In genomic region chr2:166458953-166459352, GRCm38 (mm10) we compare ENCODE assay signal across 17 mouse cellular contexts.
DNase-seq lines count a peak whose midpoint lies in the region; ATAC-seq and TF ChIP-seq lines count a peak whose summit lies in the region.
"Had no signal": no experiment of that assay in that cellular context is flagged by ENCODE, and none has a peak within 500 bp of the region (broad histone marks: within the 10 kb centered on the region; RNA-seq: fewer than 3 reads in every experiment).

No protein-coding gene starts in this region.

- peaks cover 21% of the 10 kb centered on the region; the same call in 1 of the 2 replicates for H3K4me1 ChIP-seq in intestine, embryonic 14.5 days (replicated peaks; ENCODE audit: control insufficient read depth, insufficient read depth, low read length)
- H3K4me1 ChIP-seq in intestine, postnatal 0 days (replicated peaks; ENCODE audit: control insufficient read depth, insufficient read depth, low read length): no peaks in the 10 kb centered on the region; the same call in 1 of the 2 replicates
- peaks cover 8% of the 10 kb centered on the region for H3K4me1 ChIP-seq in bone marrow, adult 2 months (ENCODE audit: control insufficient read depth, insufficient read depth, low read length)
- H3K4me1 ChIP-seq in limb, embryonic 12.5 days (replicated peaks): peaks cover 25% of the 10 kb centered on the region
- H3K4me1 ChIP-seq: liver, embryonic 15.5 days had no signal

- WGBS in intestine, embryonic 14.5 days: 81% methylated on average over 9 of the region's 9 CpGs
- WGBS in intestine, postnatal 0 days: 88% methylated on average over 9 of the region's 9 CpGs
- WGBS in bone marrow, adult 2 months: 19% methylated on average over 9 of the region's 9 CpGs
- 80% methylated on average over 9 of the region's 9 CpGs for WGBS in limb, embryonic 12.5 days

- no peak overlapping the region for H3K9ac ChIP-seq in intestine, embryonic 14.5 days (ENCODE audit: low read length)
- no peak overlapping the region for H3K9ac ChIP-seq in intestine, postnatal 0 days (ENCODE audit: low read depth, low read length)
- H3K9ac ChIP-seq in limb, embryonic 12.5 days (replicated peaks): no peak overlapping the region
- H3K9ac ChIP-seq: embryonic facial prominence, embryonic 15.5 days; forebrain, postnatal 0 days; hindbrain, embryonic 15.5 days; liver, embryonic 15.5 days had no signal

- H3K9me3 ChIP-seq in intestine, embryonic 14.5 days (ENCODE audit: control insufficient read depth, low read length): no peaks in the 10 kb centered on the region
- H3K9me3 ChIP-seq in intestine, postnatal 0 days (ENCODE audit: control insufficient read depth): no peaks in the 10 kb centered on the region
- no peaks in the 10 kb centered on the region for H3K9me3 ChIP-seq in limb, embryonic 12.5 days
- H3K9me3 ChIP-seq: embryonic facial prominence, embryonic 15.5 days; hindbrain, embryonic 15.5 days; liver, embryonic 15.5 days had no signal

- no peaks in the 10 kb centered on the region for H3K27me3 ChIP-seq in intestine, embryonic 14.5 days (replicated peaks; ENCODE audit: control insufficient read depth, insufficient read depth, low read length)
- H3K27me3 ChIP-seq in intestine, postnatal 0 days (replicated peaks; ENCODE audit: control insufficient read depth, insufficient read depth, low read length): no peaks in the 10 kb centered on the region
- no peaks in the 10 kb centered on the region for H3K27me3 ChIP-seq in limb, embryonic 12.5 days
- H3K27me3 ChIP-seq: embryonic facial prominence, embryonic 15.5 days; hindbrain, embryonic 15.5 days; liver, embryonic 15.5 days had no signal

- DNase-seq in intestine, embryonic 14.5 days (ENCODE audit: low spot score): no peak
- no peak for DNase-seq in right cerebral cortex, postnatal 10 days (ENCODE audit: low spot score in 2 of 2)
- no peak for DNase-seq in Muller cell, postnatal 12 days (ENCODE audit: inconsistent ontology term)
- DNase-seq: cerebellum, postnatal 10 days; forebrain, postnatal 0 days; gastrocnemius, postnatal 25 days; kidney, postnatal 10 days; layer of hippocampus, adult 9-11 months; right cerebral cortex, postnatal 14 days had no signal

- H3K4me3 ChIP-seq in intestine, embryonic 14.5 days (ENCODE audit: low read depth, low read length): no peak overlapping the region
- no peak overlapping the region for H3K4me3 ChIP-seq in intestine, postnatal 0 days (ENCODE audit: low read depth, low read length)
- no peak overlapping the region for H3K4me3 ChIP-seq in bone marrow, adult 2 months (replicated peaks; ENCODE audit: control insufficient read depth, low read depth, low read length)
- no peak overlapping the region for H3K4me3 ChIP-seq in limb, embryonic 12.5 days (replicated peaks)
- H3K4me3 ChIP-seq: embryonic facial prominence, embryonic 15.5 days; hindbrain, embryonic 15.5 days; liver, embryonic 15.5 days had no signal

- peak overlapping the region; percentile 51; the same call in 1 of the 2 replicates for H3K27ac ChIP-seq in intestine, embryonic 14.5 days (ENCODE audit: low read depth)
- no peak overlapping the region for H3K27ac ChIP-seq in intestine, postnatal 0 days (ENCODE audit: low read depth, low read length)
- peak overlapping the region; percentile 16 for H3K27ac ChIP-seq in bone marrow, adult 2 months (ENCODE audit: control insufficient read depth, insufficient read depth, low read depth, low read length, poor library complexity)
- peak overlapping the region; percentile 66 for H3K27ac ChIP-seq in limb, embryonic 12.5 days
- H3K27ac ChIP-seq: embryonic facial prominence, embryonic 15.5 days; hindbrain, embryonic 15.5 days; liver, embryonic 15.5 days had no signal

- TF ChIP-seq CTCF in intestine, postnatal 0 days (IDR thresholded peaks at IDR 0.05; ENCODE audit: low read depth): no peak
- no peak for TF ChIP-seq CTCF in bone marrow, adult 2 months (IDR thresholded peaks at IDR 0.05; ENCODE audit: control insufficient read depth, insufficient read depth, low read length)

- H3K36me3 ChIP-seq in intestine, embryonic 14.5 days (ENCODE audit: control insufficient read depth, insufficient read depth, low read length): no peaks in the 10 kb centered on the region
- no peaks in the 10 kb centered on the region for H3K36me3 ChIP-seq in intestine, postnatal 0 days (ENCODE audit: control insufficient read depth, insufficient read depth)
- H3K36me3 ChIP-seq in limb, embryonic 12.5 days: no peaks in the 10 kb centered on the region
- H3K36me3 ChIP-seq: embryonic facial prominence, embryonic 15.5 days; hindbrain, embryonic 15.5 days; liver, embryonic 15.5 days had no signal

- no peak for TF ChIP-seq POLR2A in bone marrow, adult 2 months (IDR thresholded peaks at IDR 0.05; ENCODE audit: borderline replicate concordance, control insufficient read depth, low read depth, low read length)

- no peak overlapping the region for H3K4me2 ChIP-seq in intestine, embryonic 14.5 days (ENCODE audit: low read length)
- no peak overlapping the region for H3K4me2 ChIP-seq in intestine, postnatal 0 days (replicated peaks; ENCODE audit: low read depth)
- H3K4me2 ChIP-seq in limb, embryonic 12.5 days: no peak overlapping the region
- H3K4me2 ChIP-seq: embryonic facial prominence, embryonic 15.5 days; hindbrain, embryonic 15.5 days; liver, embryonic 15.5 days had no signal

- no peak for ATAC-seq in intestine, embryonic 14.5 days (replicated peaks; ENCODE audit: low FRiP score, low TSS enrichment, low read depth)
- no peak for ATAC-seq in intestine, postnatal 0 days
- peak; percentile 57 for ATAC-seq in common myeloid progenitor, adult 5-6 weeks (replicated peaks; ENCODE audit: low read depth, poor library complexity, severe bottlenecking)
- 0 out of 2 replicates have a peak, but pooled peaks have one; percentile 24 for ATAC-seq in limb, embryonic 12.5 days (ENCODE audit: insufficient number of reproducible peaks, insufficient read depth, low FRiP score, low TSS enrichment, low read depth)
- ATAC-seq: forebrain, postnatal 0 days; midbrain, embryonic 16.5 days had no signal

Comparison
In these comparisons a context has a peak if more than half of its experiments do, and no peak if none do; other contexts are left out.
1. ATAC-seq: peak in common myeloid progenitor, adult 5-6 weeks (single experiment) and limb, embryonic 12.5 days (single experiment); none in intestine, embryonic 14.5 days (single experiment) and intestine, postnatal 0 days (single experiment).